24 mouse cellular contexts compared by ENCODE assay signal in genomic region chr2:149844575-149844974, GRCm38 (mm10). TPM values are rescaled to one million over a fixed set of nuclear protein-coding genes. Genes with fewer than 3 reads are reported as not detected.
DNase-seq lines count a peak whose midpoint lies in the region; ATAC-seq and TF ChIP-seq lines count a peak whose summit lies in the region.
"Had no signal": no experiment of that assay in that cellular context is flagged by ENCODE, and none has a peak within 500 bp of the region (broad histone marks: within the 10 kb centered on the region; RNA-seq: fewer than 3 reads in every experiment).

No protein-coding gene starts in this region.

- no peak for ATAC-seq in liver, postnatal 0 days
- ATAC-seq: forebrain, embryonic 16.5 days had no signal

- no peak overlapping the region for H3K9ac ChIP-seq in liver, postnatal 0 days (replicated peaks)
- H3K9ac ChIP-seq: heart, embryonic 13.5 days; neural tube, embryonic 12.5 days had no signal

- H3K27ac ChIP-seq in liver, postnatal 0 days (ENCODE audit: low read depth): no peak overlapping the region
- H3K27ac ChIP-seq: heart, embryonic 13.5 days; hindbrain, embryonic 10.5 days; neural tube, embryonic 12.5 days had no signal

- H3K27me3 ChIP-seq in liver, postnatal 0 days (ENCODE audit: insufficient read depth, low read length): no peaks in the 10 kb centered on the region
- H3K27me3 ChIP-seq: heart, embryonic 13.5 days; neural tube, embryonic 12.5 days had no signal

- no peak overlapping the region for H3K4me3 ChIP-seq in liver, postnatal 0 days (ENCODE audit: low read depth, low read length)
- H3K4me3 ChIP-seq: heart, embryonic 13.5 days; hindbrain, embryonic 10.5 days; neural tube, embryonic 12.5 days had no signal

- intact Hi-C loops in left cerebral cortex, postnatal 25 days (cut with DNase I): loop anchor here (1.0 kb wide), 2 partner anchors 29 to 76 kb away; no protein-coding TSS in a partner anchor

- no peaks in the 10 kb centered on the region for H3K36me3 ChIP-seq in liver, postnatal 0 days (replicated peaks; ENCODE audit: insufficient read depth, low read length)
- H3K36me3 ChIP-seq: heart, embryonic 13.5 days; hindbrain, embryonic 10.5 days; neural tube, embryonic 12.5 days had no signal

- TF ChIP-seq EP300 in liver, postnatal 0 days (IDR thresholded peaks at IDR 0.05; ENCODE audit: low read depth): no peak

- H3K4me2 ChIP-seq in liver, postnatal 0 days (ENCODE audit: low read depth, low read length): no peak overlapping the region
- H3K4me2 ChIP-seq: heart, embryonic 13.5 days; liver, embryonic 11.5 days; neural tube, embryonic 12.5 days had no signal

- no peak for TF ChIP-seq CTCF in liver, postnatal 0 days (IDR thresholded peaks at IDR 0.05; ENCODE audit: low read depth)

- WGBS in liver, postnatal 0 days (ENCODE audit: insufficient replicate concordance): 62% methylated on average over 2 of the region's 2 CpGs

- H3K9me3 ChIP-seq in liver, postnatal 0 days (ENCODE audit: low read length): no peaks in the 10 kb centered on the region
- H3K9me3 ChIP-seq: heart, embryonic 13.5 days; hindbrain, embryonic 10.5 days; neural tube, embryonic 12.5 days had no signal

- H3K4me1 ChIP-seq in liver, postnatal 0 days (ENCODE audit: insufficient read depth): no peaks in the 10 kb centered on the region
- H3K4me1 ChIP-seq: heart, embryonic 13.5 days; hindbrain, embryonic 10.5 days; neural tube, embryonic 12.5 days had no signal

- peak; percentile 15 for DNase-seq in layer of hippocampus, adult 11-12 months (ENCODE audit: low spot score)
- no peak for DNase-seq in layer of hippocampus, adult 9-10 months (ENCODE audit: low spot score)
- DNase-seq in brain, adult 2 months (ENCODE audit: low read depth, low spot score): peak; percentile 90
- DNase-seq in left cerebral cortex, postnatal 25 days (ENCODE audit: low spot score in 2 of 2): peak; percentile 41 to 92
- peak; percentile 48 for DNase-seq in lung, postnatal 14 days
- DNase-seq in thymus, postnatal 4 days: no peak
- no peak for DNase-seq in cerebellum, adult 11-12 months
- DNase-seq in liver, postnatal 0 days: no peak
- DNase-seq: adrenal gland, postnatal 14 days; cerebellum, postnatal 25 days; gastrocnemius, postnatal 36 days; thymus, postnatal 25 days had no signal

RNA-seq across cellular contexts. Expression of gene C530025M09Rik, which starts 13.6 kb away (rescaled TPM):
- 1 to 10 TPM; 1.6 to 3.6 TPM for total RNA-seq in left cerebral cortex, postnatal 25 days (2021)
- not detected in 2 replicates for polyA plus RNA-seq in liver, postnatal 0 days (2015; fragmentation: Nextera tagmentation; extraction: Ambion mirVana)
- total RNA-seq: adrenal gland, postnatal 14 days; CH12.LX; gastrocnemius, postnatal 36 days; megakaryocyte, adult 5-6 weeks had no signal
- polyA plus RNA-seq: embryonic facial prominence, embryonic 11.5 days; intestine, embryonic 14.5 days; kidney, embryonic 16.5 days; liver, embryonic 11.5 days; spleen, adult 2 months; stomach, embryonic 16.5 days had no signal

RNA-seq across cellular contexts. Expression of gene Syndig1, which starts 15.6 kb away (rescaled TPM):
- total RNA-seq in left cerebral cortex, postnatal 25 days (2021): 10 to 100 TPM; 59.0 to 74.8 TPM
- 0.08 TPM in 1 of 2 replicates, not detected in the other for polyA plus RNA-seq in liver, postnatal 0 days (2015; fragmentation: Nextera tagmentation; extraction: Ambion mirVana)
- total RNA-seq: CH12.LX; gastrocnemius, postnatal 36 days; megakaryocyte, adult 5-6 weeks had no signal
- polyA plus RNA-seq: spleen, adult 2 months had no signal

Comparison
In these comparisons a context has a peak if more than half of its experiments do, and no peak if none do; other contexts are left out.
1. DNase-seq: peak in layer of hippocampus, adult 11-12 months (single experiment), brain, adult 2 months (single experiment), left cerebral cortex, postnatal 25 days (2 of 2) and lung, postnatal 14 days (single experiment); none in layer of hippocampus, adult 9-10 months (single experiment), thymus, postnatal 4 days (single experiment), cerebellum, adult 11-12 months (single experiment) and liver, postnatal 0 days (single experiment).